Mouse (Mus musculus): Measurements from ENCODE around the gene Hspg2. TPM values are rescaled to one million over a fixed set of nuclear protein-coding genes. Genes with fewer than 3 reads are reported as not detected.

Gene Hspg2
- total RNA-seq, 2 experiments from 2014 or later = 79.7 to 122 TPM

Small RNA genes lying within 50 kb of the gene (microRNA-seq; reads per million reads assigned to microRNA genes)
- gene Mir7018 (ENCODE audit: borderline number of aligned reads in 2 of 2) = 0.95 to 3.1 reads per million in 2 experiments

Other genes with a start within 250 kb of the Hspg2 start
- 10 to 100 TPM; 45.5 to 79.4 TPM for gene Wnt4, start 191.3 kb upstream of the Hspg2 start, total RNA-seq (2021)
- 100 to 1,000 TPM; 386 to 454 TPM for gene Cdc42, start 111.0 kb upstream of the Hspg2 start, total RNA-seq (2021)
- gene Cela3a, start 59.0 kb upstream of the Hspg2 start, total RNA-seq (2021) = not detected
- gene Cela3b, start 38.2 kb upstream of the Hspg2 start, total RNA-seq (2021) = not detected
- not detected for gene 1700013G24Rik, start 15.5 kb upstream of the Hspg2 start, total RNA-seq (2021)
- gene Ldlrad2, start 105.8 kb downstream of the Hspg2 start, total RNA-seq (2021) = under 1 TPM in 1 of 2 experiments, not detected in 1; 0.83 TPM
- 100 to 1,000 TPM in 1 of 2 experiments, 10 to 100 TPM in 1; 92.3 to 111 TPM for gene Usp48, start 125.0 kb downstream of the Hspg2 start, total RNA-seq (2021)
- gene Rap1gap, start 196.0 kb downstream of the Hspg2 start, total RNA-seq (2021) = 100 to 1,000 TPM in 1 of 2 experiments, 10 to 100 TPM in 1; 94.7 to 131 TPM